Mouse (Mus musculus) MEL (cell line): ENCODE data around the gene Samd14.
A peak's percentile ranks its signal among the peaks of the same experiment; 100 is the strongest.

Source experiments
- CTCF ChIP-seq, 3 experiments: IDR thresholded peaks in 2 of 3; conservative IDR thresholded peaks in 1 of 3; 2 replicates each; pipeline ENCODE4 v1.5.1; 2011 to 2012; ENCODE audit warnings: low read length in 3 of 3, low read depth in 2 of 3, mild to moderate bottlenecking in 2 of 3, improper control_type of control experiment in 1 of 3, inconsistent platforms in 1 of 3, mixed read lengths in 1 of 3, moderate library complexity in 1 of 3; ENCODE audit not compliant: control insufficient read depth in 1 of 3, insufficient read depth in 1 of 3, poor library complexity in 1 of 3, severe bottlenecking in 1 of 3
- EP300 ChIP-seq, 2 experiments: IDR thresholded peaks; 2 replicates each; pipeline ENCODE4 v1.6.1; 2011; ENCODE audit warnings: improper control_type of control experiment in 2 of 2, low read length in 2 of 2, low read depth in 1 of 2, mild to moderate bottlenecking in 1 of 2
- ETS1 ChIP-seq: IDR thresholded peaks from 2 replicates; pipeline ENCODE4 v1.6.1; 2012; ENCODE audit warnings: low read depth, mild to moderate bottlenecking, inconsistent platforms, low read length, improper control_type of control experiment, moderate library complexity
- GATA1 ChIP-seq: IDR thresholded peaks from 2 replicates; pipeline ENCODE4 v1.6.1; 2011; ENCODE audit warnings: low read depth, low read length, improper control_type of control experiment
- HCFC1 ChIP-seq: IDR thresholded peaks from 2 replicates; pipeline ENCODE4 v1.6.1; 2012; ENCODE audit warnings: low read depth, mild to moderate bottlenecking, inconsistent platforms, low read length, improper control_type of control experiment, moderate library complexity
- MYC ChIP-seq: IDR thresholded peaks from 2 replicates; pipeline ENCODE4 v1.6.1; 2011; ENCODE audit warnings: low read depth, mild to moderate bottlenecking, low read length, improper control_type of control experiment, moderate library complexity
- NELFE ChIP-seq: IDR thresholded peaks from 2 replicates; pipeline ENCODE4 v1.6.1; 2011; ENCODE audit warnings: low read depth, low read length, improper control_type of control experiment
- POLR2A ChIP-seq, 2 experiments: IDR thresholded peaks; 2 replicates each; pipeline ENCODE4 v1.6.1; 2011 to 2012; ENCODE audit warnings: low read length in 2 of 2, mild to moderate bottlenecking in 2 of 2, control low read depth in 1 of 2, improper control_type of control experiment in 1 of 2, low read depth in 1 of 2, moderate library complexity in 1 of 2; ENCODE audit not compliant: control insufficient read depth in 1 of 2, insufficient read depth in 1 of 2, poor library complexity in 1 of 2
- POLR2AphosphoS2 ChIP-seq: IDR thresholded peaks from 2 replicates; pipeline ENCODE4 v1.6.1; 2011; ENCODE audit warnings: low read length, improper control_type of control experiment
- POLR2AphosphoS5 ChIP-seq: IDR thresholded peaks from 2 replicates; pipeline ENCODE4 v1.6.1; 2012; ENCODE audit warnings: low read depth, borderline replicate concordance, mild to moderate bottlenecking, inconsistent platforms, low read length, moderate library complexity, mixed read lengths
- RAD21 ChIP-seq: IDR thresholded peaks from 2 replicates; pipeline ENCODE4 v1.6.1; 2011; ENCODE audit warnings: mild to moderate bottlenecking, low read depth, low read length, improper control_type of control experiment
- TAL1 ChIP-seq: IDR thresholded peaks from 2 replicates; pipeline ENCODE4 v1.6.1; 2012; ENCODE audit warnings: mild to moderate bottlenecking, inconsistent platforms, low read length, moderate library complexity, mixed read lengths
- TBP ChIP-seq: IDR thresholded peaks from 2 replicates; pipeline ENCODE4 v1.8.0; 2011; ENCODE audit warnings: low read depth, low read length, improper control_type of control experiment
- ZNF384 ChIP-seq: IDR thresholded peaks from 2 replicates; pipeline ENCODE4 v1.6.1; 2012; ENCODE audit warnings: low read depth, mild to moderate bottlenecking, inconsistent platforms, low read length, improper control_type of control experiment

DNA sequence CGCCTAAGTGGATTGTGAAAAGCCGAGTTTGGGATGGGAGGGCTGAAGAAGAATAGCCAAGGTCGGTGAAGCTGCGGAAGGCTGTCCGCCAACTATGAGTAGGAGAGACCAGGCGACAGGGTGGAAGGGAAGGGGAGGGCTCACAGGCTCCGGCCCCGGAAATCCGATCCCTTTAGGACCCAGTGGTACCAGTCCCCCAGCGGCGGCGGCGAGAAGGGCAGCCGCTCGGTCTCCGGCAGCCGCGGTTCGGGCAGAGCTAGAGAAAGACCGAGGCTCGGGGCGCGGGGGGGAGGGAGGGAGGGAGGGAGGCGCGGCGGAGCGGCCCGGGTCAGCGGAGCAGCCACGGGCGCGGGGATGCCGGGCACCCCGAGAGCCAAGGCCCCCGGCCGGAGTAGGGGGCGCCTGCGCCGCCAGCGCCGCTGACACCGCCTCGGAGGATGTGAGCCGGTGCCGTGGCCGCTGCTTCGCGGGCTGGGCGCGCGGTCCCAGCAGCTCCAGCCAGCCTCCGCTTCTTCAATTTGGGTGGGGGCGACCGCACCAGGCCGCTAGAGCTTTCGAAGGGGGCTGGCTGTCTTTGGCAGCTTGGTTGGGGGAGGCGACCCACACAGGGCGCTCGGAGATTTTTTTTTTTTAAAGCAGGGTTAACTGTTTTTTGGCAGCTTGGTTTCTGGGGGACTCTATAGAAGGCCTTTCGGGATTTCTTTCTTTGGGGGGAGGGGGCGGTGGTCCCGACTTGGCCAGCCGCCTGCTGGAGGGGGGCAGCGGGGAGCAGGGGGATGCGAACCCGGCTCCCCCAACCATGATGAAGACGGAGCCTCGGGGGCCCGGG is 18.7 kb upstream of the Samd14 start, which contains the start of gene Ppp1r9b:
- TF ChIP-seq RAD21: no peak
- TF ChIP-seq CTCF (IDR thresholded peaks at IDR 0.05 in 2 of 3, conservative IDR thresholded peaks at IDR 0.05 in 1 of 3; ENCODE audit: control insufficient read depth in 1 of 3, insufficient read depth in 1 of 3, low read depth in 2 of 3, low read length in 3 of 3, poor library complexity in 1 of 3, severe bottlenecking in 1 of 3): peak; percentile 43 to 61 (median 49); a peak in 5 of 6 replicates
- TF ChIP-seq EP300 (IDR thresholded peaks at IDR 0.05; ENCODE audit: low read depth in 1 of 2, low read length in 2 of 2): peak in 1 of 2 experiments; percentile 45; a peak in 3 of 4 replicates
- no peak for TF ChIP-seq GATA1
- no peak for TF ChIP-seq POLR2AphosphoS5
- TF ChIP-seq HCFC1: peak; percentile 82
- TF ChIP-seq POLR2A (IDR thresholded peaks at IDR 0.05; ENCODE audit: control insufficient read depth in 1 of 2, insufficient read depth in 1 of 2, low read depth in 1 of 2, low read length in 2 of 2, poor library complexity in 1 of 2): peak; percentile 36 to 85; a peak in 2 of 4 replicates
- TF ChIP-seq POLR2AphosphoS2: peak; percentile 91
- TF ChIP-seq NELFE: peak; percentile 87
- no peak for TF ChIP-seq TAL1
- TF ChIP-seq MYC: 0 out of 2 replicates have a peak, but pooled peaks have one; percentile 6
- TF ChIP-seq ZNF384: peak; percentile 80
- peak; percentile 80; the same call in 1 of the 2 replicates for TF ChIP-seq TBP
- peak; percentile 72 for TF ChIP-seq ETS1
